Mouse (Mus musculus) intestine, embryonic 14.5 days (tissue): ENCODE measurements around the gene Satb2. TPM values are rescaled to one million over a fixed set of nuclear protein-coding genes. Genes with fewer than 3 reads are reported as not detected.

Source experiments
- ATAC-seq: fragments of 200-750 bp; cut with Nextera tagmentation; replicated peaks from 2 replicates; pipeline ENCODE4 v1.8.0; 2017; ENCODE audit warnings: low read depth, moderate number of reproducible peaks, moderate TSS enrichment, moderate library complexity; ENCODE audit not compliant: low FRiP score, low TSS enrichment
- DNase-seq: peaks from one replicate; pipeline ENCODE4 v3.0.0-alpha.2; 2018; ENCODE audit warnings: low spot score
- H3K27ac ChIP-seq: fragments of 300-500 bp; sonication (generic); 2 replicates; pipeline ENCODE4 v1.5.1; 2014; ENCODE audit warnings: low read depth, mild to moderate bottlenecking, control low read depth
- H3K27me3 ChIP-seq: fragments of 300-500 bp; sonication (generic); replicated peaks from 2 replicates; pipeline ENCODE4 v1.6.1; 2014; ENCODE audit warnings: low read length, control low read depth; ENCODE audit not compliant: control insufficient read depth, insufficient read depth
- H3K36me3 ChIP-seq: fragments of 300-500 bp; sonication (generic); 2 replicates; pipeline ENCODE4 v1.6.1; 2014; ENCODE audit warnings: low read length, control low read depth; ENCODE audit not compliant: control insufficient read depth, insufficient read depth
- H3K4me1 ChIP-seq: fragments of 300-500 bp; sonication (generic); replicated peaks from 2 replicates; pipeline ENCODE4 v1.6.1; 2014; ENCODE audit warnings: low read length, control low read depth, mixed read lengths; ENCODE audit not compliant: control insufficient read depth, insufficient read depth
- H3K4me2 ChIP-seq: fragments of 300-500 bp; sonication (generic); 2 replicates; pipeline ENCODE4 v1.6.1; 2014; ENCODE audit warnings: low read length
- H3K4me3 ChIP-seq: fragments of 300-500 bp; sonication (generic); 2 replicates; pipeline ENCODE4 v1.5.1; 2014; ENCODE audit warnings: low read depth, low read length, control low read depth, mixed read lengths
- H3K9ac ChIP-seq: fragments of 300-500 bp; sonication (generic); 2 replicates; pipeline ENCODE4 v1.6.1; 2014; ENCODE audit warnings: mild to moderate bottlenecking, low read length
- H3K9me3 ChIP-seq: fragments of 300-500 bp; sonication (generic); 2 replicates; pipeline ENCODE4 v1.6.1; 2016; ENCODE audit warnings: low read length, control low read depth; ENCODE audit not compliant: control insufficient read depth
- WGBS: fragments of 180-500 bp; shearing (Covaris S2); extraction: QIAGEN DNeasy Blood & Tissue Kit; methylation state at CpG from one replicate; pipeline ENCODE4 v1.1.7; 2014; 5-methylcytosine and 5-hydroxymethylcytosine counted together
- polyA plus RNA-seq: library from polyadenylated mRNA; unstranded; fragments of >200 nt; fragmentation: Nextera tagmentation; extraction: Ambion mirVana; gene quantifications from 2 replicates; pipeline ENCODE4 v1.2.1, GENCODE M21; 2014

Satb2 gene
- polyA plus RNA-seq, 1 experiment from 2014 or later: 4.3 TPM

DNA sequence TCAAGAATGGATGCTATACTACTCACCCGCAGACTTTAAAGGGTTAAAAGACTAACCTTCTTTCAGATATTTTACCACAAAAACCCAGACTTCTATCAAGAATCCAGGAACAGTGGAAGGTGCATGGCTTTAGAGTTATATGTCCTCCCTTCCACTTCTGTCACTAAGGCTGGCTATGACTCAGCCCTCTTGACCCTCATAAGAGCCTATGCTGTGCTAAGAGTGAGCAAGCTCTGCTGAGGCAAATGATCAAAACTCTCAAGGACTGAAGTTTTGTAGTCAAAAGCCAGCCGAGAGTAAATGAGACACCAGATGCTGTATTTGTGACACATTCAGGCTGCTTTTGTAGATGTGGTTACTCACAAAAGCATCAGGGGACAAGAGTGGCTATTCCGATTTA is 81.8 kb downstream of the Satb2 start:
- no peak for DNase-seq

DNA sequence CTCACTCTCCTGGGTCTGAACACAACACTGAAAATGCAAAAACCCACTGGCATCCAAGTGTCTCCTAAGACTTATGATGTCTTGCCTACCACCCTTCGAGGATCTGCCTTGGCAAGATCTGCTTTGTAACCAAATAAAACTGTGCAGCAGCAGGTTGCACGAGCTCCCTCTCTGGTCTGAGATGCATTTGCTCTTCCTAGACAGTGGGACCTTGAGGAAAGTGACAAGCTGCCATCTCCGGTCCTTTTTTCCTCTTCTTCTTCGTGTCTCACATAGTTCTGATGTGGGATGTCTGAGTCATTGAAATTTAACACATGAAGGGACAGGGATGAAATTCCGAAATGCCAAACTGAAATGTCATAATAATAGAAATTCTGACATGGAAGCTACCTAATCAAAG is 85.7 kb downstream of the Satb2 start:
- H3K9me3 ChIP-seq: no peaks in the 10 kb centered on the region
- WGBS: 82% methylated on average over 5 of the region's 5 CpGs
- H3K4me3 ChIP-seq: no peak overlapping the region
- no peak overlapping the region for H3K27ac ChIP-seq
- H3K4me2 ChIP-seq: no peak overlapping the region
- H3K9ac ChIP-seq: no peak overlapping the region
- no peaks in the 10 kb centered on the region for H3K36me3 ChIP-seq
- no peaks in the 10 kb centered on the region for H3K27me3 ChIP-seq
- no peak for ATAC-seq
- no peak for DNase-seq
- H3K4me1 ChIP-seq: no peaks in the 10 kb centered on the region

More for the DNA sequence above, 81.8 kb downstream of the Satb2 start:
- no peak overlapping the region for H3K4me2 ChIP-seq
- no peak overlapping the region for H3K9ac ChIP-seq
- H3K27me3 ChIP-seq: no peaks in the 10 kb centered on the region
- H3K9me3 ChIP-seq: no peaks in the 10 kb centered on the region
- 89% methylated on average over 3 of the region's 3 CpGs for WGBS
- H3K4me3 ChIP-seq: no peak overlapping the region
- H3K27ac ChIP-seq: no peak overlapping the region
- no peaks in the 10 kb centered on the region for H3K36me3 ChIP-seq
- H3K4me1 ChIP-seq: no peaks in the 10 kb centered on the region; the same call in 1 of the 2 replicates
- ATAC-seq: no peak

DNA sequence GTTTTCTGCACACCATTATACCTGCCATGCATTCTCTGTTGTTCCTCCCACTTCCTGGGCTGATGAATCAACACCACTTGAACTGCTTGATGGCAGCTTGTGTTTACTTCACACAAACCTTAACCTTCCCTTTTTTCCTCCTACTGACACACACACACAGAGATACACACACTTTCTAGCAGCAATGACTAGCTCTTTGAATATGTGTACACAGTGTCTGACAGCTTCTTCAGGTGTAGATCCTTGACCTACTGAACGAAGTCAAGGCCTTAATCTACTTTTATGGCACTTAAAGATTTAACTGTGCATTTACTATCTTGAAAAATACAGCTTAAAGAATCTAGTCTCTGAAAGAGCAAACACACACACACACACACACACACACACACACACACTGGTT is 89.5 kb downstream of the Satb2 start:
- Histone ChIP-seq H3K4me1 (no peaks in the 10 kb centered on the region), H3K27me3 (no peaks in the 10 kb centered on the region), H3K27ac (no peak overlapping the region), H3K36me3 (no peaks in the 10 kb centered on the region), H3K9ac (no peak overlapping the region), H3K4me2 (no peak overlapping the region), H3K9me3 (no peaks in the 10 kb centered on the region), H3K4me3 (no peak overlapping the region)
- 50% methylated on average over 1 of the region's 1 CpGs for WGBS
- ATAC-seq (no peak), DNase-seq (no peak)

DNA sequence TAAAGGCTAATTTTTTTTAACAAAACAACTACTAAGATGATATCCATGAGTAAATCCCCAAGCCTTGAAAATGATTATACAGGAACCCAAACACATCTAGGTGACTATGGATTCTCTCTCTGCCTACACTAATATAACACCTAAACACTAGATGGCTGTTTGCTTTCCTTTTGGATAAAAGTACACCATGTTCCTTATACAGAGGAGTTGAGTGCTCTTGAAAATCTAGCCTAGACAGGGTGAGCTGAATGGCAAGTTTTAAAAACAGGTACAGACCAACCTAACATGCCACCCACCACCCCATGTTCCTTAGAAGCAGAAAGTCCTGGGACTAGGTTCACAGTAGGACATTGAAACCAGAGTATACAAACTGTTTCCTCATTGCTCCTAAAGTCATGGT is 90.9 kb downstream of the Satb2 start:
- Histone ChIP-seq H3K9me3 (no peaks in the 10 kb centered on the region), H3K4me3 (no peak overlapping the region), H3K36me3 (no peaks in the 10 kb centered on the region), H3K4me1 (no peaks in the 10 kb centered on the region), H3K4me2 (no peak overlapping the region), H3K9ac (no peak overlapping the region), H3K27me3 (no peaks in the 10 kb centered on the region), H3K27ac (no peak overlapping the region)
- ATAC-seq (no peak), DNase-seq (no peak)

DNA sequence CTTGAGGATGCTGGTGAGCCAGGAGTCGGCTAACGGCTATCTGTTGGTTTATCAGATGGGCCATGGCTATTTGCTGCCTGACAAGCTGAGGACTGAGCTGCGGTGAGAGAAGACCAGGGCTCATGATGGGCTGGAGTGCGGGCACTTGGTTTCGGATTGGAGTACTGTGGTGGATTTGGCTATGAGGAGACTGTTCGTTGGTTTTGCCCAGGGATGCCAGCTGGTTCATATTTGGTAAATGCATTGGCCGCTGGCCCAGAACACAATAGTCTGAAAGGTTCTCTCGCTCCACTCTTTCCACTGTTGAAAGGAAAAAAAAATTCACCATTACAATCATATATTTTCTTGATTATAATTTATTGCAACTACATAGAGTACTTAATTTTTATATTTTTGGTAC is 107.0 kb downstream of the Satb2 start:
- Histone ChIP-seq H3K4me1 (no peaks in the 10 kb centered on the region), H3K27ac (no peak overlapping the region), H3K36me3 (no peaks in the 10 kb centered on the region; the same call in 1 of the 2 replicates), H3K9ac (no peak overlapping the region), H3K4me2 (no peak overlapping the region), H3K9me3 (no peaks in the 10 kb centered on the region), H3K27me3 (no peaks in the 10 kb centered on the region), H3K4me3 (no peak overlapping the region)
- no peak for DNase-seq
- WGBS: 93% methylated on average over 8 of the region's 8 CpGs
- no peak for ATAC-seq

DNA sequence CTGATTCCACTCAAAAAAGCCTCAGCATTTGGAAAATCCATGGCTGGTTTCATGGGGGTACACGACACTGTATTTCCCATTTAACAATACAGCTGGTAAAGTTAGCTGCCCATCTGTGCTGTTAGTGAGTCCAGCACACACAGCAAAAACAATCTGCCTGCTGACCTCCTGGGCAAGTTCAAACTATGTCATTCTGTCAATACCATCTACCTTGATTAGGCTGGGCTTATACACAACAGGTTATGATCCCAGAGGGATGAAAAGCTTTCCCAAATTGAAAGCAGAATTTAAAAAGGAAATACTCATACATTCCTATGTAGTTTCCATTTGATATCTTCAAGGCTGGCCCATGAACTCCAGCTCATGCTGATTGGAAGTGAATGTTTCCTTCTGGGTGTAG is 113.2 kb downstream of the Satb2 start:
- no peaks in the 10 kb centered on the region for H3K4me1 ChIP-seq
- no peaks in the 10 kb centered on the region for H3K27me3 ChIP-seq
- H3K27ac ChIP-seq: no peak overlapping the region
- H3K4me2 ChIP-seq: no peak overlapping the region
- H3K9me3 ChIP-seq: no peaks in the 10 kb centered on the region
- 79% methylated on average over 1 of the region's 1 CpGs for WGBS
- H3K9ac ChIP-seq: no peak overlapping the region
- no peak overlapping the region for H3K4me3 ChIP-seq
- ATAC-seq (no peak), DNase-seq (no peak)
- no peaks in the 10 kb centered on the region for H3K36me3 ChIP-seq

DNA sequence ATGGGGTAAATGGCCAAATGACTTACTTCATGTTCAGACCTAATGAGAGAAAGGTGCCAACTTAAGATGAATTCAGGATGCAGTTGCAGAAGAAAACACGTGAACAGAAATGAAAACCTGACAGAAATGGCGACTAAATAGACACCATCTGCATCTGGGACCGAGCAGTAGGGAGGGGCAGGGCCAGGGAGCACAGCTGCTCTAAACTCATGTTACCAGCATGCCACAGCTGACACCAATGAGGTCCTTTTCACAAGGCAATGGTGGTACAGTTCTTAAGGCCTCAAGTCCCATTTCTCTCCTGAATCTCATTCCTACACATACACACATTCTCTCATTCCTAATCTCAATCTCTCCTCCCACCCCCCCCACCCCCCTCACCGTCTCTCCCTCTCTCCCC is 115.7 kb downstream of the Satb2 start:
- H3K27me3 ChIP-seq: no peaks in the 10 kb centered on the region
- H3K4me1 ChIP-seq: no peaks in the 10 kb centered on the region
- no peak overlapping the region for H3K9ac ChIP-seq
- H3K4me2 ChIP-seq: no peak overlapping the region
- 72% methylated on average over 4 of the region's 4 CpGs for WGBS
- no peak overlapping the region for H3K27ac ChIP-seq
- no peak overlapping the region for H3K4me3 ChIP-seq
- no peaks in the 10 kb centered on the region for H3K9me3 ChIP-seq
- DNase-seq (no peak), ATAC-seq (no peak)
- H3K36me3 ChIP-seq: no peaks in the 10 kb centered on the region

DNA sequence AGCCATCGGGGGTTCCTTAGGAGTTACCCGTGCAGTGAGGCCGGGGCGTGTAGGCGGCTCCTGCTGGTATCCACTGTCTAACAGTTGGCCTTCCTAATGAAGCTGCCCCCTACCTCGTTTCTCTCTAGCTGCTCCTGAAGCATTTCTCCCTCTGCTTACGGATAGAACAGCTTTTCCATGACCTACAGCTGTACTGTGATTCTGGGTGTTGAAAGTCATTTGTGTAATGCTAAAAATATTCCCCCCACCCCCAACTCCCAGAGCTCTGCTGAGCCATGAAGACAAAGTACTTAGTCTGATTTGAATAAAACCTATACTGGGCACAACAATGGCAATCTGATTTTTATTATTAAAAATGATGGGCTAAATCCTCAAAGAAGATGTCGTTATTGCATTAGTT is 121.2 kb downstream of the Satb2 start:
- Histone ChIP-seq H3K36me3 (no peaks in the 10 kb centered on the region), H3K9ac (no peak overlapping the region), H3K4me2 (no peak overlapping the region), H3K4me1 (no peaks in the 10 kb centered on the region), H3K9me3 (no peaks in the 10 kb centered on the region), H3K27me3 (no peaks in the 10 kb centered on the region), H3K4me3 (no peak overlapping the region), H3K27ac (no peak overlapping the region)
- DNase-seq: no peak
- no peak for ATAC-seq
- 85% methylated on average over 8 of the region's 8 CpGs for WGBS

DNA sequence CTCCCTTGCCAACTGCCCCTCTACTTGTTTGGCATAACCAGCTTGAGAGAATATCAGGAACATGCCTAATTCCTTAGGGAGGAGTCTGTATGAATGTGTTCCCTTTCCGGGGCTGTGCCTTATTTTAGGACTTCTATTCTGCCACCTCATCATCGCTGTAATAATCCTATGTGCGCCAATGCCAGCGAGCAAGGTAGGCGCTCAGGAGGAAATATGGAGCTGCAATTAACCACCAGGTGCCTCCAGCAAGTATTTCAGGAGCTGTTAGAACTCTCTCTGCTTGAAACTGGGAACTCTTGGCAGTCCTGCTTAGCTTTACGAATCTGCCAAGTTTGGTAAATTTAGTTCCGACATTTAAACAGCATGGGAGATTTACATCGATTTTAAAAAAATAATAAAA is 128.0 kb downstream of the Satb2 start:
- Histone ChIP-seq H3K9ac (no peak overlapping the region), H3K4me3 (no peak overlapping the region), H3K36me3 (no peaks in the 10 kb centered on the region), H3K4me2 (no peak overlapping the region), H3K9me3 (no peaks in the 10 kb centered on the region), H3K27me3 (no peaks in the 10 kb centered on the region), H3K27ac (no peak overlapping the region), H3K4me1 (no peaks in the 10 kb centered on the region)
- 96% methylated on average over 8 of the region's 8 CpGs for WGBS
- DNase-seq (no peak), ATAC-seq (no peak)
